Mouse (Mus musculus): ENCODE measurements around the gene Gapdhs. TPM values are rescaled to one million over a fixed set of nuclear protein-coding genes. Genes with fewer than 3 reads are reported as not detected.
"Not testable (repeated sequence)": the region's sequence is repeated elsewhere in the genome, so short reads cannot be mapped to it uniquely, and the experiment has no call there.

Gene Gapdhs
- polyA plus RNA-seq, 1 experiment from 2014 or later = not detected

- Histone ChIP-seq H3K27ac (no peak overlapping the region), H3K79me2 (ENCODE audit: inconsistent target) (no peaks in the 10 kb centered on the region), H3K36me3 (ENCODE audit: inconsistent target) (no peaks in the 10 kb centered on the region), H3K4me3 (ENCODE audit: inconsistent target) (no peak overlapping the region)
- 10% methylated on average over 4 of the region's 4 CpGs for WGBS (ENCODE audit: missing documents)
These were observed 18.4 kb upstream of the Gapdhs start for GRCm38 (mm10) chr7:30761769-30762352.

GRCm38 (mm10) chr7:30758853-30759252, 15.4 kb upstream of the Gapdhs start:
- 81% methylated on average over 4 of the region's 4 CpGs for WGBS (ENCODE audit: missing documents)

GRCm38 (mm10) chr7:30757001-30757400, 13.5 kb upstream of the Gapdhs start:
- WGBS (ENCODE audit: missing documents) = 76% methylated on average over 2 of the region's 3 CpGs
- Histone ChIP-seq H3K79me2 (ENCODE audit: inconsistent target) (no peaks in the 10 kb centered on the region), H3K36me3 (ENCODE audit: inconsistent target) (no peaks in the 10 kb centered on the region), H3K4me3 (ENCODE audit: inconsistent target) (no peak overlapping the region), H3K27ac (no peak overlapping the region)

More at GRCm38 (mm10) chr7:30758853-30759252, 15.4 kb upstream of the Gapdhs start:
- Histone ChIP-seq H3K79me2 (ENCODE audit: inconsistent target) (no peaks in the 10 kb centered on the region), H3K36me3 (ENCODE audit: inconsistent target) (no peaks in the 10 kb centered on the region), H3K27ac (no peak overlapping the region), H3K4me3 (ENCODE audit: inconsistent target) (no peak overlapping the region)

GRCm38 (mm10) chr7:30751086-30751669, 7.7 kb upstream of the Gapdhs start, which contains the start of gene Sbsn:
Sbsn (plus strand) TSS chr7:30751471.
- WGBS (ENCODE audit: missing documents) = 81% methylated on average over 5 of the region's 5 CpGs
- Histone ChIP-seq H3K27ac (no peak within 1 kb of the TSS), H3K36me3 (ENCODE audit: inconsistent target) (no peaks in the 10 kb centered on the region)

GRCm38 (mm10) chr7:30749824-30750606, 6.5 kb upstream of the Gapdhs start:
- H3K79me2 ChIP-seq (ENCODE audit: inconsistent target) = no peaks in the 10 kb centered on the region

More at GRCm38 (mm10) chr7:30751086-30751669, 7.7 kb upstream of the Gapdhs start, which contains the start of gene Sbsn:
- Histone ChIP-seq H3K79me2 (ENCODE audit: inconsistent target) (no peaks in the 10 kb centered on the region), H3K4me3 (ENCODE audit: inconsistent target) (no peak within 1 kb of the TSS)

GRCm38 (mm10) chr7:30747525-30748204, 4.2 kb upstream of the Gapdhs start:
- H3K4me3 ChIP-seq (ENCODE audit: inconsistent target) = no peak overlapping the region
- H3K79me2 ChIP-seq (ENCODE audit: inconsistent target) = no peaks in the 10 kb centered on the region
- H3K36me3 ChIP-seq (ENCODE audit: inconsistent target) = no peaks in the 10 kb centered on the region
- WGBS (ENCODE audit: missing documents) = 86% methylated on average over 7 of the region's 7 CpGs
- H3K27ac ChIP-seq = no peak overlapping the region

More at GRCm38 (mm10) chr7:30749824-30750606, 6.5 kb upstream of the Gapdhs start:
- H3K4me3 ChIP-seq (ENCODE audit: inconsistent target) = no peak overlapping the region
- H3K36me3 ChIP-seq (ENCODE audit: inconsistent target) = no peaks in the 10 kb centered on the region
- H3K27ac ChIP-seq = no peak overlapping the region
- 95% methylated on average over 12 of the region's 13 CpGs for WGBS (ENCODE audit: missing documents)

GRCm38 (mm10) chr7:30744022-30744598, 629 bp upstream of the Gapdhs start:
- 44% methylated on average over 4 of the region's 4 CpGs for WGBS (ENCODE audit: missing documents)
- no peak overlapping the region for H3K27ac ChIP-seq
- H3K36me3 ChIP-seq (ENCODE audit: inconsistent target) = no peaks in the 10 kb centered on the region
- H3K79me2 ChIP-seq (ENCODE audit: inconsistent target) = no peaks in the 10 kb centered on the region
- no peak overlapping the region for H3K4me3 ChIP-seq (ENCODE audit: inconsistent target)

GRCm38 (mm10) chr7:30742570-30742969, 911 bp downstream of the Gapdhs start:
- H3K79me2 ChIP-seq (ENCODE audit: inconsistent target); H3K27ac ChIP-seq; H3K36me3 ChIP-seq (ENCODE audit: inconsistent target); H3K4me3 ChIP-seq (ENCODE audit: inconsistent target): not testable (repeated sequence)
- WGBS (ENCODE audit: missing documents) = 0% methylated on average over 2 of the region's 2 CpGs

GRCm38 (mm10) chr7:30736211-30736610, 7.3 kb downstream of the Gapdhs start:
- peaks cover 15% of the 10 kb centered on the region; the same call in 1 of the 2 replicates for H3K36me3 ChIP-seq (ENCODE audit: inconsistent target)
- no peak overlapping the region for H3K27ac ChIP-seq
- no peaks in the 10 kb centered on the region for H3K79me2 ChIP-seq (ENCODE audit: inconsistent target)
- H3K4me3 ChIP-seq (ENCODE audit: inconsistent target) = no peak overlapping the region
- 93% methylated on average over 3 of the region's 3 CpGs for WGBS (ENCODE audit: missing documents)

GRCm38 (mm10) chr7:30730064-30730722, 13.3 kb downstream of the Gapdhs start:
- 60% methylated on average over 7 of the region's 22 CpGs for WGBS (ENCODE audit: missing documents)
- peak overlapping the region; percentile 82 for H3K4me3 ChIP-seq (ENCODE audit: inconsistent target)
- H3K27ac ChIP-seq; H3K36me3 ChIP-seq (ENCODE audit: inconsistent target); H3K79me2 ChIP-seq (ENCODE audit: inconsistent target): not testable (repeated sequence)

GRCm38 (mm10) chr7:30729396-30730063, 14.0 kb downstream of the Gapdhs start, which contains the start of gene Tmem147:
Tmem147 (minus strand) TSS chr7:30729540.
- WGBS (ENCODE audit: missing documents) = under 1% methylated on average over 49 of the region's 60 CpGs
- peaks cover 8% of the 10 kb centered on the region; the same call in 1 of the 2 replicates for H3K79me2 ChIP-seq (ENCODE audit: inconsistent target)
- H3K36me3 ChIP-seq (ENCODE audit: inconsistent target) = no peaks in the 10 kb centered on the region
- H3K4me3 ChIP-seq (ENCODE audit: inconsistent target) = peak within 1 kb of the TSS; percentile 82
- peak within 1 kb of the TSS; percentile 60 for H3K27ac ChIP-seq

- Histone ChIP-seq H3K4me3 (ENCODE audit: inconsistent target) (peak overlapping the region; percentile 82), H3K27ac (peak overlapping the region; percentile 19; the same call in 1 of the 2 replicates), H3K79me2 (ENCODE audit: inconsistent target) (peaks cover 8% of the 10 kb centered on the region; the same call in 1 of the 2 replicates), H3K36me3 (ENCODE audit: inconsistent target) (no peaks in the 10 kb centered on the region)
- WGBS (ENCODE audit: missing documents) = 9% methylated on average over 26 of the region's 26 CpGs
These were observed 14.6 kb downstream of the Gapdhs start for GRCm38 (mm10) chr7:30728739-30729395.

- Histone ChIP-seq H3K79me2 (ENCODE audit: inconsistent target) (peaks cover 8% of the 10 kb centered on the region; the same call in 1 of the 2 replicates), H3K4me3 (ENCODE audit: inconsistent target) (peak overlapping the region; percentile 82; the same call in 1 of the 2 replicates), H3K36me3 (ENCODE audit: inconsistent target) (no peaks in the 10 kb centered on the region), H3K27ac (no peak overlapping the region)
- WGBS (ENCODE audit: missing documents) = 89% methylated on average over 6 of the region's 6 CpGs
These were observed 15.3 kb downstream of the Gapdhs start for GRCm38 (mm10) chr7:30728214-30728613.

All from macrophage (primary cell).